Mouse (Mus musculus): ENCODE data around the gene Galnt6. TPM values are rescaled to one million over a fixed set of nuclear protein-coding genes. Genes with fewer than 3 reads are reported as not detected.

Galnt6 gene
- polyA plus RNA-seq, 1 experiment from 2014 or later, result 1.6 TPM

- H3K4me3 ChIP-seq (ENCODE audit: low read depth, low read length), result no peak overlapping the region
- H3K27me3 ChIP-seq (ENCODE audit: insufficient read depth, low read length), result no peaks in the 10 kb centered on the region
- no peaks in the 10 kb centered on the region for H3K36me3 ChIP-seq (replicated peaks; ENCODE audit: insufficient read depth, low read length)
- ATAC-seq (peak; percentile 22; the same call in 1 of the 2 replicates), DNase-seq (no peak)
- TF ChIP-seq EP300 (IDR thresholded peaks at IDR 0.05; ENCODE audit: low read depth), result no peak
- TF ChIP-seq CTCF (IDR thresholded peaks at IDR 0.05; ENCODE audit: low read depth), result no peak
- 71% methylated on average over 3 of the region's 3 CpGs for WGBS (ENCODE audit: insufficient replicate concordance)
- peaks cover 23% of the 10 kb centered on the region for H3K4me1 ChIP-seq (ENCODE audit: insufficient read depth)
- no peaks in the 10 kb centered on the region for H3K9me3 ChIP-seq (ENCODE audit: low read length)
- H3K27ac ChIP-seq (ENCODE audit: low read depth), result peak overlapping the region; percentile 66; the same call in 1 of the 2 replicates
- H3K9ac ChIP-seq (replicated peaks), result no peak overlapping the region
- 0 out of 2 replicates have a peak overlapping the region, but pooled peaks have one; percentile 57 for H3K4me2 ChIP-seq (ENCODE audit: low read depth, low read length)
These were observed 8.5 kb upstream of the Galnt6 start for GRCm38 (mm10) chr15:100737667-100738066.

GRCm38 (mm10) chr15:100735953-100736300, 6.8 kb upstream of the Galnt6 start:
- Histone ChIP-seq H3K4me2 (ENCODE audit: low read depth, low read length) (peak overlapping the region; percentile 20; the same call in 1 of the 2 replicates), H3K36me3 (replicated peaks; ENCODE audit: insufficient read depth, low read length) (no peaks in the 10 kb centered on the region), H3K9ac (replicated peaks) (no peak overlapping the region), H3K4me3 (ENCODE audit: low read depth, low read length) (no peak overlapping the region), H3K4me1 (ENCODE audit: insufficient read depth) (peaks cover 23% of the 10 kb centered on the region), H3K27me3 (ENCODE audit: insufficient read depth, low read length) (peaks cover 2% of the 10 kb centered on the region; the same call in 1 of the 2 replicates), H3K9me3 (ENCODE audit: low read length) (no peaks in the 10 kb centered on the region), H3K27ac (ENCODE audit: low read depth) (peak overlapping the region; percentile 12; the same call in 1 of the 2 replicates)
- TF ChIP-seq EP300 (IDR thresholded peaks at IDR 0.05; ENCODE audit: low read depth) (no peak), CTCF (IDR thresholded peaks at IDR 0.05; ENCODE audit: low read depth) (no peak)
- ATAC-seq, result peak; percentile 20; the same call in 1 of the 2 replicates
- 39% methylated on average over 9 of the region's 9 CpGs for WGBS (ENCODE audit: insufficient replicate concordance)
- DNase-seq, result no peak

GRCm38 (mm10) chr15:100735095-100735952, 6.1 kb upstream of the Galnt6 start:
- no peaks in the 10 kb centered on the region for H3K9me3 ChIP-seq (ENCODE audit: low read length)
- peak; percentile 90 for TF ChIP-seq EP300 (IDR thresholded peaks at IDR 0.05; ENCODE audit: low read depth)
- no peak for TF ChIP-seq CTCF (IDR thresholded peaks at IDR 0.05; ENCODE audit: low read depth)
- ATAC-seq (peak; percentile 32; the same call in 1 of the 2 replicates), DNase-seq (peak; percentile 35)
- H3K36me3 ChIP-seq (replicated peaks; ENCODE audit: insufficient read depth, low read length), result no peaks in the 10 kb centered on the region
- no peak overlapping the region for H3K9ac ChIP-seq (replicated peaks)
- H3K27me3 ChIP-seq (ENCODE audit: insufficient read depth, low read length), result peaks cover 7% of the 10 kb centered on the region
- H3K4me1 ChIP-seq (ENCODE audit: insufficient read depth), result peaks cover 23% of the 10 kb centered on the region
- WGBS (ENCODE audit: insufficient replicate concordance), result 59% methylated on average over 14 of the region's 15 CpGs
- peak overlapping the region; percentile 20 for H3K4me2 ChIP-seq (ENCODE audit: low read depth, low read length)
- peak overlapping the region; percentile 12; the same call in 1 of the 2 replicates for H3K27ac ChIP-seq (ENCODE audit: low read depth)
- no peak overlapping the region for H3K4me3 ChIP-seq (ENCODE audit: low read depth, low read length)

GRCm38 (mm10) chr15:100732580-100732979, 3.4 kb upstream of the Galnt6 start:
- Histone ChIP-seq H3K27me3 (ENCODE audit: insufficient read depth, low read length) (peaks cover 33% of the 10 kb centered on the region), H3K9me3 (ENCODE audit: low read length) (no peaks in the 10 kb centered on the region), H3K4me2 (ENCODE audit: low read depth, low read length) (no peak overlapping the region), H3K9ac (replicated peaks) (no peak overlapping the region), H3K27ac (ENCODE audit: low read depth) (no peak overlapping the region), H3K36me3 (replicated peaks; ENCODE audit: insufficient read depth, low read length) (no peaks in the 10 kb centered on the region), H3K4me1 (ENCODE audit: insufficient read depth) (peaks cover 22% of the 10 kb centered on the region), H3K4me3 (ENCODE audit: low read depth, low read length) (no peak overlapping the region)
- DNase-seq, result no peak
- no peak for ATAC-seq
- 24% methylated on average over 5 of the region's 5 CpGs for WGBS (ENCODE audit: insufficient replicate concordance)
- TF ChIP-seq CTCF (IDR thresholded peaks at IDR 0.05; ENCODE audit: low read depth), result no peak
- no peak for TF ChIP-seq EP300 (IDR thresholded peaks at IDR 0.05; ENCODE audit: low read depth)

- Histone ChIP-seq H3K36me3 (replicated peaks; ENCODE audit: insufficient read depth, low read length) (no peaks in the 10 kb centered on the region), H3K27ac (ENCODE audit: low read depth) (no peak overlapping the region), H3K9ac (replicated peaks) (no peak overlapping the region), H3K27me3 (ENCODE audit: insufficient read depth, low read length) (peaks cover 33% of the 10 kb centered on the region), H3K4me1 (ENCODE audit: insufficient read depth) (peaks cover 19% of the 10 kb centered on the region), H3K4me3 (ENCODE audit: low read depth, low read length) (no peak overlapping the region), H3K4me2 (ENCODE audit: low read depth, low read length) (no peak overlapping the region), H3K9me3 (ENCODE audit: low read length) (no peaks in the 10 kb centered on the region)
- WGBS (ENCODE audit: insufficient replicate concordance), result 44% methylated on average over 9 of the region's 9 CpGs
- ATAC-seq (no peak), DNase-seq (no peak)
- no peak for TF ChIP-seq CTCF (IDR thresholded peaks at IDR 0.05; ENCODE audit: low read depth)
- TF ChIP-seq EP300 (IDR thresholded peaks at IDR 0.05; ENCODE audit: low read depth), result no peak
These were observed 1.9 kb upstream of the Galnt6 start for GRCm38 (mm10) chr15:100731081-100731480.

GRCm38 (mm10) chr15:100728586-100728985, 590 bp downstream of the Galnt6 start:
- DNase-seq, result no peak
- H3K4me3 ChIP-seq (ENCODE audit: low read depth, low read length), result peak overlapping the region; percentile 43
- peak overlapping the region; percentile 70 for H3K4me2 ChIP-seq (ENCODE audit: low read depth, low read length)
- peak overlapping the region; percentile 39; the same call in 1 of the 2 replicates for H3K9ac ChIP-seq (replicated peaks)
- no peak for TF ChIP-seq EP300 (IDR thresholded peaks at IDR 0.05; ENCODE audit: low read depth)
- TF ChIP-seq CTCF (IDR thresholded peaks at IDR 0.05; ENCODE audit: low read depth), result no peak
- peaks cover 33% of the 10 kb centered on the region for H3K27me3 ChIP-seq (ENCODE audit: insufficient read depth, low read length)
- peak; percentile 24; the same call in 1 of the 2 replicates for ATAC-seq
- WGBS (ENCODE audit: insufficient replicate concordance), result 22% methylated on average over 9 of the region's 9 CpGs
- H3K36me3 ChIP-seq (replicated peaks; ENCODE audit: insufficient read depth, low read length), result no peaks in the 10 kb centered on the region
- peaks cover 10% of the 10 kb centered on the region for H3K4me1 ChIP-seq (ENCODE audit: insufficient read depth)
- no peaks in the 10 kb centered on the region for H3K9me3 ChIP-seq (ENCODE audit: low read length)
- no peak overlapping the region for H3K27ac ChIP-seq (ENCODE audit: low read depth)

All from liver, postnatal 0 days (tissue).